Mouse (Mus musculus) thymus, adult 2 months (tissue): ENCODE results near the gene Mgat3.

Source experiments
- CTCF ChIP-seq: fragments of 200-500 bp; IDR thresholded peaks from 2 replicates; pipeline ENCODE4 v1.5.1; 2012; ENCODE audit warnings: mild to moderate bottlenecking, control low read depth, low read length, moderate library complexity, borderline replicate concordance; ENCODE audit not compliant: control insufficient read depth, poor library complexity, insufficient read depth; ENCODE audit errors: extremely low read depth
- POLR2A ChIP-seq: fragments of 200-500 bp; IDR thresholded peaks from 2 replicates; pipeline ENCODE4 v1.6.1; 2012; ENCODE audit warnings: mild to moderate bottlenecking, low read length, control low read depth, moderate library complexity; ENCODE audit not compliant: control insufficient read depth, poor library complexity, insufficient read depth; ENCODE audit errors: extremely low read depth

- TF ChIP-seq CTCF (no peak), POLR2A (no peak)
Measured at GRCm38 (mm10) chr15:80148565-80148964, 25.0 kb upstream of the Mgat3 start.
